ENCODE assay signal across 18 mouse cellular contexts in genomic region chr15:91461940-91462339, GRCm38 (mm10).
DNase-seq lines count a peak whose midpoint lies in the region; ATAC-seq and TF ChIP-seq lines count a peak whose summit lies in the region.
"Had no signal": no experiment of that assay in that cellular context is flagged by ENCODE, and none has a peak within 500 bp of the region (broad histone marks: within the 10 kb centered on the region; RNA-seq: fewer than 3 reads in every experiment).

No protein-coding gene starts in this region.

- no peak for TF ChIP-seq POLR2A in kidney, adult 2 months (IDR thresholded peaks at IDR 0.05; ENCODE audit: low read depth, low read length)

- no peak for TF ChIP-seq CTCF in kidney, postnatal 0 days (IDR thresholded peaks at IDR 0.05; ENCODE audit: low read depth)
- TF ChIP-seq CTCF in kidney, adult 2 months (conservative IDR thresholded peaks at IDR 0.05; ENCODE audit: insufficient read depth, insufficient read length, low read depth, low read length), result no peak

- no peak overlapping the region for H3K4me2 ChIP-seq in forebrain, embryonic 14.5 days (ENCODE audit: low read length)
- no peak overlapping the region for H3K4me2 ChIP-seq in forebrain, embryonic 12.5 days
- no peak overlapping the region for H3K4me2 ChIP-seq in kidney, postnatal 0 days (ENCODE audit: low read length)
- H3K4me2 ChIP-seq in midbrain, embryonic 14.5 days (ENCODE audit: low read length), result no peak overlapping the region
- H3K4me2 ChIP-seq: embryonic facial prominence, embryonic 15.5 days; heart, embryonic 12.5 days had no signal

- peak; percentile 57 for DNase-seq in forebrain, embryonic 14.5 days (ENCODE audit: low spot score)
- peak; percentile 11 for DNase-seq in kidney, postnatal 0 days (ENCODE audit: low spot score)
- DNase-seq in kidney, adult 2 months, result no peak
- DNase-seq in midbrain, embryonic 14.5 days, result peak; percentile 69
- DNase-seq in midbrain, embryonic 10.5 days (ENCODE audit: low spot score), result no peak
- DNase-seq in retina, postnatal 1 day, result peak; percentile 14
- no peak for DNase-seq in ovary, postnatal 10 days (ENCODE audit: low spot score)
- DNase-seq: adrenal gland, postnatal 10 days; cerebellum, adult 9-11 months; cerebellum, postnatal 36 days; gastrocnemius, adult 2 months; gastrocnemius, postnatal 25 days had no signal

- no peak overlapping the region for H3K9ac ChIP-seq in forebrain, embryonic 14.5 days (ENCODE audit: low read length)
- H3K9ac ChIP-seq in forebrain, embryonic 12.5 days, result no peak overlapping the region
- H3K9ac ChIP-seq in kidney, postnatal 0 days (ENCODE audit: low read depth, low read length), result no peak overlapping the region
- H3K9ac ChIP-seq in midbrain, embryonic 14.5 days (replicated peaks; ENCODE audit: low read length), result no peak overlapping the region
- H3K9ac ChIP-seq: embryonic facial prominence, embryonic 15.5 days; heart, embryonic 12.5 days had no signal

- H3K27ac ChIP-seq in forebrain, embryonic 14.5 days (ENCODE audit: low read depth, low read length), result no peak overlapping the region
- no peak overlapping the region for H3K27ac ChIP-seq in forebrain, embryonic 12.5 days
- no peak overlapping the region for H3K27ac ChIP-seq in kidney, postnatal 0 days
- H3K27ac ChIP-seq in kidney, adult 2 months (ENCODE audit: insufficient read depth, low read depth, low read length), result no peak overlapping the region
- H3K27ac ChIP-seq in midbrain, embryonic 14.5 days (replicated peaks; ENCODE audit: low read depth, low read length), result no peak overlapping the region
- no peak overlapping the region for H3K27ac ChIP-seq in midbrain, embryonic 10.5 days (replicated peaks)
- H3K27ac ChIP-seq: embryonic facial prominence, embryonic 15.5 days; forebrain, embryonic 10.5 days; gastrocnemius, adult 2 months; hindbrain, embryonic 10.5 days had no signal

- 0 out of 2 replicates have a peak, but pooled peaks cover 3% of the 10 kb centered on the region for H3K4me1 ChIP-seq in forebrain, embryonic 14.5 days (ENCODE audit: control insufficient read depth, insufficient read depth, low read length)
- no peaks in the 10 kb centered on the region; the same call in 1 of the 2 replicates for H3K4me1 ChIP-seq in forebrain, embryonic 12.5 days
- H3K4me1 ChIP-seq in kidney, postnatal 0 days (replicated peaks; ENCODE audit: insufficient read depth, low read length), result no peaks in the 10 kb centered on the region
- H3K4me1 ChIP-seq in kidney, adult 2 months (ENCODE audit: control insufficient read depth, insufficient read depth, low read length), result no peaks in the 10 kb centered on the region
- no peaks in the 10 kb centered on the region for H3K4me1 ChIP-seq in midbrain, embryonic 14.5 days (ENCODE audit: control insufficient read depth, insufficient read depth, low read length)
- H3K4me1 ChIP-seq in midbrain, embryonic 10.5 days, result no peaks in the 10 kb centered on the region
- H3K4me1 ChIP-seq: embryonic facial prominence, embryonic 15.5 days; forebrain, embryonic 10.5 days; heart, embryonic 12.5 days; hindbrain, embryonic 10.5 days had no signal

- WGBS in forebrain, embryonic 14.5 days, result 46% methylated on average over 2 of the region's 2 CpGs
- 56% methylated on average over 2 of the region's 2 CpGs for WGBS in forebrain, embryonic 12.5 days
- 62% methylated on average over 2 of the region's 2 CpGs for WGBS in kidney, postnatal 0 days
- 62% methylated on average over 2 of the region's 2 CpGs for WGBS in kidney, adult 2 months
- 26% methylated on average over 2 of the region's 2 CpGs for WGBS in midbrain, embryonic 14.5 days
- 76% methylated on average over 2 of the region's 2 CpGs for WGBS in midbrain, embryonic 10.5 days

- ATAC-seq in forebrain, embryonic 14.5 days, result no peak
- ATAC-seq in forebrain, embryonic 12.5 days (ENCODE audit: low FRiP score), result no peak
- no peak for ATAC-seq in kidney, postnatal 0 days (replicated peaks; ENCODE audit: low FRiP score, low read depth)
- ATAC-seq in midbrain, embryonic 14.5 days (ENCODE audit: low FRiP score, low TSS enrichment), result no peak

- H3K9me3 ChIP-seq in forebrain, embryonic 14.5 days (replicated peaks; ENCODE audit: control insufficient read depth, low read length), result no peaks in the 10 kb centered on the region
- H3K9me3 ChIP-seq in forebrain, embryonic 12.5 days, result no peaks in the 10 kb centered on the region
- no peaks in the 10 kb centered on the region for H3K9me3 ChIP-seq in kidney, postnatal 0 days (replicated peaks; ENCODE audit: low read length)
- H3K9me3 ChIP-seq in midbrain, embryonic 14.5 days (ENCODE audit: control insufficient read depth, low read length), result no peaks in the 10 kb centered on the region
- no peaks in the 10 kb centered on the region for H3K9me3 ChIP-seq in midbrain, embryonic 10.5 days (replicated peaks)
- H3K9me3 ChIP-seq: embryonic facial prominence, embryonic 15.5 days; forebrain, embryonic 10.5 days; heart, embryonic 12.5 days; hindbrain, embryonic 10.5 days had no signal

- no peaks in the 10 kb centered on the region for H3K36me3 ChIP-seq in forebrain, embryonic 14.5 days (ENCODE audit: control insufficient read depth, insufficient read depth, low read length)
- H3K36me3 ChIP-seq in forebrain, embryonic 12.5 days (replicated peaks), result no peaks in the 10 kb centered on the region
- H3K36me3 ChIP-seq in kidney, postnatal 0 days (ENCODE audit: insufficient read depth, low read length), result no peaks in the 10 kb centered on the region
- no peaks in the 10 kb centered on the region for H3K36me3 ChIP-seq in kidney, adult 2 months (ENCODE audit: control insufficient read depth, insufficient read depth, low read length)
- no peaks in the 10 kb centered on the region for H3K36me3 ChIP-seq in midbrain, embryonic 14.5 days (ENCODE audit: control insufficient read depth, insufficient read depth, low read length)
- no peaks in the 10 kb centered on the region for H3K36me3 ChIP-seq in midbrain, embryonic 10.5 days
- H3K36me3 ChIP-seq: embryonic facial prominence, embryonic 15.5 days; forebrain, embryonic 10.5 days; heart, embryonic 12.5 days; hindbrain, embryonic 10.5 days had no signal

- H3K27me3 ChIP-seq in forebrain, embryonic 14.5 days (replicated peaks; ENCODE audit: control insufficient read depth, insufficient read depth, low read length), result no peaks in the 10 kb centered on the region
- H3K27me3 ChIP-seq in forebrain, embryonic 12.5 days, result no peaks in the 10 kb centered on the region
- no peaks in the 10 kb centered on the region for H3K27me3 ChIP-seq in kidney, postnatal 0 days (ENCODE audit: insufficient read depth, low read length)
- no peaks in the 10 kb centered on the region for H3K27me3 ChIP-seq in kidney, adult 2 months (replicated peaks; ENCODE audit: control insufficient read depth, insufficient read depth, low read length)
- H3K27me3 ChIP-seq in midbrain, embryonic 14.5 days (ENCODE audit: control insufficient read depth, insufficient read depth, low read length), result no peaks in the 10 kb centered on the region
- H3K27me3 ChIP-seq in midbrain, embryonic 10.5 days (ENCODE audit: low read depth, poor library complexity, severe bottlenecking), result no peaks in the 10 kb centered on the region
- H3K27me3 ChIP-seq: embryonic facial prominence, embryonic 15.5 days; heart, embryonic 12.5 days had no signal

- H3K4me3 ChIP-seq in forebrain, embryonic 14.5 days (ENCODE audit: low read depth, low read length), result no peak overlapping the region
- no peak overlapping the region for H3K4me3 ChIP-seq in forebrain, embryonic 12.5 days (replicated peaks)
- no peak overlapping the region for H3K4me3 ChIP-seq in kidney, postnatal 0 days (replicated peaks; ENCODE audit: low read depth, low read length)
- no peak overlapping the region for H3K4me3 ChIP-seq in kidney, adult 2 months (ENCODE audit: insufficient read depth, low read depth, low read length)
- no peak overlapping the region for H3K4me3 ChIP-seq in midbrain, embryonic 14.5 days (replicated peaks; ENCODE audit: low read depth, low read length)
- no peak overlapping the region for H3K4me3 ChIP-seq in midbrain, embryonic 10.5 days
- H3K4me3 ChIP-seq: embryonic facial prominence, embryonic 15.5 days; erythroblast, embryonic 14.5 days; forebrain, embryonic 10.5 days; gastrocnemius, adult 2 months; heart, embryonic 12.5 days; hindbrain, embryonic 10.5 days had no signal

Comparison
In these comparisons a context has a peak if more than half of its experiments do, and no peak if none do; other contexts are left out.
1. DNase-seq: peak in forebrain, embryonic 14.5 days (single experiment), kidney, postnatal 0 days (single experiment), midbrain, embryonic 14.5 days (single experiment) and retina, postnatal 1 day (single experiment); none in kidney, adult 2 months (single experiment), midbrain, embryonic 10.5 days (single experiment) and ovary, postnatal 10 days (single experiment).